17 mouse cellular contexts compared by ENCODE assay signal in genomic region chr14:91569100-91569499, GRCm38 (mm10).
"Had no signal": no experiment of that assay in that cellular context is flagged by ENCODE, and none has a peak within 500 bp of the region (broad histone marks: within the 10 kb centered on the region; RNA-seq: fewer than 3 reads in every experiment).

No protein-coding gene starts in this region.

- H3K4me1 ChIP-seq: lung, embryonic 15.5 days; megakaryocyte, embryonic 14.5 days; midbrain, embryonic 13.5 days; midbrain, embryonic 15.5 days; neural tube, embryonic 12.5 days had no signal

- ATAC-seq: lung, postnatal 0 days; midbrain, embryonic 13.5 days; midbrain, embryonic 15.5 days had no signal

- DNase-seq: lung, adult 2 months; lung, postnatal 14 days; lung, postnatal 36 days; right cerebral cortex, postnatal 25 days; right cerebral cortex, postnatal 4 days; spleen, adult 18-20 months; thymus, adult 18-20 months; thymus, postnatal 14 days; thymus, postnatal 36 days had no signal

- H3K9ac ChIP-seq: lung, embryonic 15.5 days; midbrain, embryonic 13.5 days; midbrain, embryonic 15.5 days; neural tube, embryonic 12.5 days had no signal

- H3K27me3 ChIP-seq: lung, embryonic 15.5 days; megakaryocyte, embryonic 14.5 days; midbrain, embryonic 13.5 days; midbrain, embryonic 15.5 days; neural tube, embryonic 12.5 days had no signal

- H3K4me2 ChIP-seq: lung, embryonic 15.5 days; midbrain, embryonic 11.5 days; midbrain, embryonic 13.5 days; midbrain, embryonic 15.5 days; neural tube, embryonic 12.5 days had no signal

- H3K36me3 ChIP-seq: lung, embryonic 15.5 days; midbrain, embryonic 13.5 days; midbrain, embryonic 15.5 days; neural tube, embryonic 12.5 days had no signal

- H3K4me3 ChIP-seq: lung, embryonic 15.5 days; megakaryocyte, embryonic 14.5 days; midbrain, embryonic 13.5 days; midbrain, embryonic 15.5 days; neural tube, embryonic 12.5 days had no signal

- H3K27ac ChIP-seq: lung, embryonic 15.5 days; macrophage; midbrain, embryonic 13.5 days; midbrain, embryonic 15.5 days; neural tube, embryonic 12.5 days had no signal

- H3K9me3 ChIP-seq: lung, embryonic 15.5 days; megakaryocyte, embryonic 14.5 days; midbrain, embryonic 13.5 days; midbrain, embryonic 15.5 days; neural tube, embryonic 12.5 days had no signal
